Mouse (Mus musculus) stomach, postnatal 0 days (tissue): ENCODE data around the gene Col6a6.

Experiments
- CTCF ChIP-seq: IDR thresholded peaks from 2 replicates; pipeline ENCODE4 v1.5.1; 2016; ENCODE audit warnings: antibody characterized with exemption, low read depth, mild to moderate bottlenecking, moderate library complexity
- EP300 ChIP-seq: optimal IDR thresholded peaks from 2 replicates; pipeline ENCODE3; 2016; ENCODE audit warnings: antibody characterized with exemption

- TF ChIP-seq CTCF (no peak), EP300 (no peak)
Measured at GRCm38 (mm10) chr9:105848396-105848795, 20.4 kb upstream of the Col6a6 start.
